Mouse (Mus musculus): ENCODE data around the gene Tbc1d22a.

GRCm38 (mm10) chr15:86330454-86330853, 116.2 kb downstream of the Tbc1d22a start:
- TF ChIP-seq CTCF (IDR thresholded peaks at IDR 0.05; ENCODE audit: extremely low read depth, insufficient read depth, insufficient read length, insufficient replicate concordance) = no peak
- no peak for TF ChIP-seq POLR2A (IDR thresholded peaks at IDR 0.05; ENCODE audit: low read depth, low read length)

Data from spleen, adult 2 months (tissue).